Mouse (Mus musculus) induced T-regulatory cell, adult 2 months (primary cell): ENCODE results near the gene Ccdc88c.
A peak's percentile ranks its signal among the peaks of the same experiment; 100 is the strongest.

Source experiments
- DNase-seq: peaks from one replicate; pipeline ENCODE4 v3.0.0-alpha.2; 2012; ENCODE audit warnings: low read depth

Ccdc88c gene

GRCm38 (mm10) chr12:101016412-101016928 is 12.4 kb downstream of the Ccdc88c start:
- no peak for DNase-seq

DNA sequence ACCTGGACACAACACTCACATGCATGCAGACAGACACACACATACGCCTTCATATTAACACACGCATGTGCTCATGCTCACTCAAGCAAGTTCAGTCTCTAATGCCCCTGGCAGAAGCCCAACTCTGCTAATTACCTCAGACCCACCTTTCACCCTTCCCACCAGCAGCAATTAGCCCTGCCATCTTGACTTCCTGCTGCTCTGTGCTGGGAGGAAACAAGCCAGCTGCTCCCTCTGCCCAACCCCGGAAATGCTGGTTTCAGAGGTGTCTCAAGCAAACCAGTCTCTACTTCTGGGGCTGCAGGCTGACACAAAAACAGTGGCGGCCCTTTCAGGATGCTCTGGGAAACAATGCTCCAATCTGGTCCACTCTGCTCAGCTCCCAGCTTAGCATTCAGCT is 12.9 kb downstream of the Ccdc88c start:
- peak; percentile 91 for DNase-seq

DNA sequence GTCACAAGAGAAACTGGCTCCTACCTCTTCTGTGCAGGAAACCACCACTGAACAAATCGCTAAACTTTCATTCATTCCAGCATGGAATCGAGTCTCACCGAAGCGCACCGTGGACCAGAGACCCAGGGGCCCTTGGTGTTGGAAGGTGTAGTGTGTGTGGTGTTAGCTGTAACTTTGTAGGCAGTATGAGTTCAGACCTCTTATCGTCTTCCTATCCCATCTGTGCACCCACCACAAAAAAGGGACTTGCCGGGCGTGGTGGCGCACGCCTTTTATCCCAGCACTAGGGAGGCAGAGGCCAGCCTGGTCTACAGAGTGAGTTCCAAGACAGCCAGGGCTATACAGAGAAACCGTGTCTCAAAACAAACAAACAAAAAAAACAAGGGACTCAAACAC is 13.7 kb downstream of the Ccdc88c start:
- DNase-seq = peak; percentile 57

- no peak for DNase-seq
Measured at GRCm38 (mm10) chr12:101014549-101015164, 14.2 kb downstream of the Ccdc88c start.

DNA sequence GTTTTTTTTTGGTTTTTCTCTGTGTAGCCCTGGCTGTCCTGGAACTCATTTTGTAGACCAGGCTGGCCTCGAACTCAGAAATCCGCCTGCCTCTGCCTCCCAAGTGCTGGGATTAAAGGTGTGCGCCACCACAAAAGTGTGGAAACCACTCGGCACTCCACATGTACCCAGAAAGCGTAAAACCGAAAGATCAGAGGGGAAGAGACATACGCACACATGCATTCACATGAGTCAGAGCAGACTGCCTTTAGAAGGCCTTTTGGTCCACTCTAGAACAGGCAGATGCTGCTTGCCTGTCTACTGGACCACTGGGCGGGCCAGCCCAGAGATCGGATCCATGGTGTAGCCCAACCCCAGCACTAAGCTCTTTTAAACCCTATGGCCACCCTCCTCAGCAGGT is 15.2 kb downstream of the Ccdc88c start:
- DNase-seq = peak; percentile 76

GRCm38 (mm10) chr12:101013078-101013665 is 15.7 kb downstream of the Ccdc88c start:
- DNase-seq = peak; percentile 55

- peak; percentile 64 for DNase-seq
Measured at GRCm38 (mm10) chr12:101012197-101013077, 16.4 kb downstream of the Ccdc88c start.

- peak; percentile 72 for DNase-seq
Measured at GRCm38 (mm10) chr12:101011017-101011416, 17.8 kb downstream of the Ccdc88c start.

DNA sequence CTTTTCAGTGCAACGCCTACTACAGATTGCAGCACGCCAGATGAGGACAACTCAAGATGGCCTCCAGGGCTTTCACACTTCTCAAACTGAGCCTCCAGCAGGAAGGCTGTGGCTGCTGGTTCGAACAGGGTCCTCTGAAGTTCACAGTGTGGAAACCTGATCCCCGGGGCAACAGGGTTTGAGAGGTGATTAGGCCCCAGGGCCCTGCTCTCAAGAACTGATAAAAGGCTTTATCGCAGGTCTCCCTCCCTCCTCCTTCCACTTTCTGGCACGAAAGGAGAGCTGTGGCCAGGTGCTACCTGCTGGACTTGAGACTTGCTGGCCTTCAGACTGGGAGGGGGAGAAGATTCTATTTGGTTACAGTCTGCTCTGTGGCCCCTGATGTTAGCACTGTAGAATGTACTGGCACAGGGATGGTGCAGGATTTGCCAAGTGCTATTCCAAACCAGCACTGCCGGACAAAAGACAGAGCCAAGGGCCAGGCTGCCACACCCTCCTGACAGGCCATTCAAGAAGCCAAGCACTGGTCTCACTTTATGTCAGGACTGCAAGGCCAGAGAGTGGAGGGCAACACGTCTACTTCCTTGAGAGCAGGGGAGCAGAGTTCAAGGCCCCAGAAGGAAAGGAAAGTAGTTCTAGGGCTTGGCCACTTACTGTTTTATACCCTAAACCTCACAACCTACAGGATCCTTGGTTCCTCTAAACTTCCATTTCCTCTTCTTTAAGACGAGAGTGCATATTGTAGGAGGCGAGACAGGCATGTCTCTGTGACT is 18.5 kb downstream of the Ccdc88c start:
- DNase-seq = peak; percentile 55

GRCm38 (mm10) chr12:101009225-101009624 is 19.6 kb downstream of the Ccdc88c start:
- peak; percentile 54 for DNase-seq

DNA sequence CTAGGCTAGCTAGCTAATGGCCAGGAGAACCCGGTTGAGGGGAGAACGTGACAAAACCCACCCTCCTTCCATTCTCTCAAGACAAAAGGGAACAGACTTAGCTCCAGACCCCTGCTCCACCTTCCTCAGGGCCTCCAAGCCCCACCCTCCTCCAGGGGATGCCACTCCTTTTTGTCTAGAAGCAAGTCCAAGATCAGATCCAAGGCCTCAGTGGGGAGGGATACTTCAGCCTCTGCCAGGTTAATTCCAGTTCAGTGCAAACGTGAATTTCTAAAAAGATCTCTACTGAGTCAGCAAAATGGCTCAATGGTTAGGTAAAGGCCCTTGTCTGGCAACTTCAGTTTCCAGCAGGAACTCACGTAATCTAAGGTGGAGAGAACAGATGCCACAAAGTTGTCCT is 20.2 kb downstream of the Ccdc88c start:
- peak; percentile 60 for DNase-seq

GRCm38 (mm10) chr12:101007968-101008481 is 20.8 kb downstream of the Ccdc88c start:
- DNase-seq = peak; percentile 74

GRCm38 (mm10) chr12:101007427-101007826 is 21.4 kb downstream of the Ccdc88c start:
- DNase-seq = peak; percentile 81

GRCm38 (mm10) chr12:101005665-101006420 is 23.0 kb downstream of the Ccdc88c start:
- peak; percentile 87 for DNase-seq

DNA sequence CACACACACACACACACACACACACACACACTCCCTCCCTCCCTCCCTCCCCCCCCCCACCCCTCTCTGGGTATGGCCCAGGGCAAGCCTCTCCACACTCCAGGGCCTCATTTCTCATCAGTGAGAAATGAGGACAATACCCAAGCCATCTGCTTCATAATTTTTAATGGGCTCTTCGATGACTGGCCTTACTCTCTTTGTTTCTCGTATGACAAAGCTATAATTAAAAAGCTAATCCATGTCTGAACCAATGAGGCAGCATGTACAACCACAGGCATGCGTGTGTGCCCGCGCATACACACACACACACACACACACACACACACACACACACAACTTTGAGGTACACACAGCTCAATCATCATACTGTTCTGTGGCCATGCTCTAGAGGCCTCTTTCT is 23.9 kb downstream of the Ccdc88c start:
- DNase-seq = no peak

GRCm38 (mm10) chr12:101002801-101003513 is 25.9 kb downstream of the Ccdc88c start:
- DNase-seq = no peak

DNA sequence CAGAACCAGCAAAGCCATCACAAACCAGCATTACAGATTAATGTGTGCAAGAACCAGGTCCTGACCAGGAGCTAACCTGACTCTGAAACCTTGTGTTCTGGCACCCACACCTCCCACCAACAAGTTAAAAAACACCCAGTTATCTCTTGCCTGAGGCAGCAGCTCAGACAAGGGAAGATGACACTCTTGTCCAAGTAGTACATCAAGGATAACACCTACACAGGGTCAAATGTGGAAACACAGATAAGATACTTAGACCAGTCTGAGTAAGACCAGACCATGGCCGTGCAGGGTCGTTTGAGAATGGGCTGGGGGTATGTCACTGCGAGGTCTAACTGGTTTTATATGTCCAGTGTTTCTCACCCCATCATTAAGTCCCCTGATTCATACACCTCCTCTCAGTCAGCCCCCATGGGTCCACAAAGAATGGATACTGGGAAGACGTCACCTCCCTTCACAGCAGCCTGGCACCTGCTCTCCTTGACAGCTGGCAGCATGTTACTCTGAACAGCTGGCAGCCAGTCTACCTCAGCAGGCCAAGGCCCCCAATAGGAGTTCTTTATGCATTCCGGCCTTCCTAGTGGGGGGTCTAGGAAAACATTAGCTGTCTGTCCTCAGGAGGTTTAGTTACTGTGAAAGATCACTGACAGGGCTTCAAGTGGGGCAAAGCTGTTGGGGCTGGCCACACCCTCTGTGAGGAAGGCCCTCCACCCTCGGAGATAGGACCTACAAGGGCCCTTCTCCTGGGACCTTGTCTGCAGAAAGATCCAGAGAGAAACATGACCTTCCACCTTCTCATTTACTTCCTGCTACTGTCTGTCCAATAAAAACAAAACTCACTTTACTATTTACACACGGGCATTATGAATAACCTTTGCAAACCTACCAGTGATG is 29.5 kb downstream of the Ccdc88c start:
- no peak for DNase-seq

DNA sequence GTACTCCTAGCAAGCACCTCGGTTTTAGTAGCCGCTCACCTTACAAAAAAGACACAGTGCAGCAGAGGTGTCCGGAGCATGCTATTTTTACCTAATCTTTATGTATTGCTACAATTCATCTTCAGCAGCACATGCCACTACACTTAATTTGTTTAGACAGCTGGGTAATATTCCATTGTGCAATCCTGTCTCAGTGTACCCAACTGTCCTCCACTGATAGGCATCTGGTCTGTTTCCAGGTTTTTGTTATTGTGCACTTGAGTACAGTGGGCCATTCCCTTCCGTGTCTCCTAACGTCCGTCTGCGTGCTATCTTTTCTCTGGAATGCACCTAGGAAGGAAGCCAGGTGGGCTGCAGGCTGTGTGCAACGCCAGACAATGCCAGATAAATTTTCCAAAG is 30.3 kb downstream of the Ccdc88c start:
- no peak for DNase-seq

- peak; percentile 46 for DNase-seq
Measured at GRCm38 (mm10) chr12:100997830-100998563, 30.9 kb downstream of the Ccdc88c start.
